ENCODE assay signal across 7 mouse cellular contexts in the genomic region with DNA sequence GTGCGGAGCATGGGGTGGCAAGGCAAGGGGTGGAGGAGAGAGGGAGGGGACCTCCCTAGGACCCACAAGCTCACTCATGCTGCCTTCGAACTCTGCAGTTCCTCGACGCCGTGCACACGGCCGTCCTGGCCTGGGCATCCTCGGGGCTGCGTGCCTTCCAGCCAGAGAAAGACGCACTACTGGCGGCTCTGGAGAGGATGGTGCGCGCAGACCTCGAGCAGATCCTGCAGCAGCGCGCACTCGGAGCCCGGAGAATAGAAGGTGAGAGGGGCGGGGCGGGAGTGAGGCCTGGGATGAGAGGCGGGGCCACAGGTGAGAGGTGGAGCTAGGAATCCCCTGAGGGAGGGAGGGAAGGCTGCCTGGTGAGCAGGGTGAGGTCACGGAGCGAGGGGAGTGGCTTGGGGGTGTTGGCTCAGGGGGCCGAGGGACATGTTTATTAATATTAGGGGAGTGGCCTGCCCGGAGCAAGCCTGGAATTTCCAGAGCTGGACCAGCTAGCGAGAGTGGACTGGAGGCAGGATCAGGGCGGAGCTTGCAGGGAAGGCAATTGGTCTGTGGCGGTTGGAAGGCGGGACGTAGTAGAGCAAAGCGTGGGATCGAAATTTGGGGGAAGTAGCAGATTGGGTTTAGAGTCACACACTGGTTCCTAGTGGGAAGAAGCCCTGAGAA. TPM values are rescaled to one million over a fixed set of nuclear protein-coding genes. Genes with fewer than 3 reads are reported as not detected.
DNase-seq lines count a peak whose midpoint lies in the region; ATAC-seq and TF ChIP-seq lines count a peak whose summit lies in the region.

No protein-coding gene starts in this region.

- no peak for TF ChIP-seq CTCF in heart, adult 2 months (IDR thresholded peaks at IDR 0.05)
- no peak for TF ChIP-seq CTCF in lung, embryonic 14.5 days (IDR thresholded peaks at IDR 0.05; ENCODE audit: low read depth)

- H3K79me2 ChIP-seq in heart, adult 2 months (replicated peaks; ENCODE audit: control insufficient read depth, insufficient read depth, low read length) = no peaks in the 10 kb centered on the region

- peaks cover 3% of the 10 kb centered on the region for H3K4me1 ChIP-seq in heart, adult 2 months (ENCODE audit: control insufficient read depth, insufficient read depth, low read length)
- 0 out of 2 replicates have a peak, but pooled peaks cover 5% of the 10 kb centered on the region for H3K4me1 ChIP-seq in lung, embryonic 14.5 days (ENCODE audit: insufficient read depth)

- H3K27me3 ChIP-seq in heart, adult 2 months (ENCODE audit: control insufficient read depth, insufficient read depth, low read length) = no peaks in the 10 kb centered on the region
- H3K27me3 ChIP-seq in lung, embryonic 14.5 days (ENCODE audit: insufficient read depth, low read length) = peaks cover 22% of the 10 kb centered on the region

- ATAC-seq in lung, embryonic 14.5 days (ENCODE audit: insufficient read depth) = peak; percentile 89

- no peak overlapping the region for H3K27ac ChIP-seq in heart, adult 2 months
- no peak overlapping the region for H3K27ac ChIP-seq in lung, embryonic 14.5 days (ENCODE audit: low read depth)

- no peak for TF ChIP-seq EP300 in heart, adult 2 months (IDR thresholded peaks at IDR 0.05; ENCODE audit: insufficient read depth, low read depth, low read length)

- WGBS in heart, adult 2 months = 8% methylated on average over 32 of the region's 32 CpGs
- WGBS in lung, embryonic 14.5 days = under 1% methylated on average over 32 of the region's 32 CpGs

- H3K9me3 ChIP-seq in lung, embryonic 14.5 days (ENCODE audit: low read depth, low read length) = no peaks in the 10 kb centered on the region

- peak; percentile 89 for DNase-seq in adrenal gland, adult 2 months
- peak; percentile 78 for DNase-seq in embryo, embryonic 10.5 days (ENCODE audit: low spot score)
- DNase-seq in heart, adult 2 months = peak; percentile 76
- DNase-seq in kidney, adult 18-20 months = peak; percentile 90
- DNase-seq in lung, embryonic 14.5 days = peak; percentile 90
- peak; percentile 29 for DNase-seq in ovary, postnatal 10 days (ENCODE audit: low spot score)
- no peak for DNase-seq in frontal cortex, postnatal 10 days (ENCODE audit: low spot score in 2 of 2)

- TF ChIP-seq POLR2A in heart, adult 2 months (IDR thresholded peaks at IDR 0.05; ENCODE audit: insufficient read depth, low read depth, low read length) = no peak

- H3K4me3 ChIP-seq in heart, adult 2 months = peak overlapping the region; percentile 36
- H3K4me3 ChIP-seq in lung, embryonic 14.5 days (ENCODE audit: low read depth, low read length) = peak overlapping the region; percentile 35

- H3K9ac ChIP-seq in heart, adult 2 months (ENCODE audit: low read depth, low read length) = peak overlapping the region; percentile 40
- peak overlapping the region; percentile 16; the same call in 1 of the 2 replicates for H3K9ac ChIP-seq in lung, embryonic 14.5 days

- H3K36me3 ChIP-seq in heart, adult 2 months (ENCODE audit: control insufficient read depth, insufficient read depth, low read length) = no peaks in the 10 kb centered on the region
- peaks cover 3% of the 10 kb centered on the region; the same call in 1 of the 2 replicates for H3K36me3 ChIP-seq in lung, embryonic 14.5 days (ENCODE audit: insufficient read depth)

- peak overlapping the region; percentile 74 for H3K4me2 ChIP-seq in lung, embryonic 14.5 days

- intact Hi-C loops in heart, adult 2 months (cut with DNase I) = no loop called here

RNA-seq across cellular contexts. Expression of gene Fam129c, which starts 5.4 kb away (rescaled TPM):
- total RNA-seq in adrenal gland, adult 2 months (2021) = 1 to 10 TPM; 2.1 to 2.5 TPM
- polyA plus RNA-seq in adrenal gland, adult 2 months (2012; rRNA removed) = 2.0 and 2.5 TPM in 2 replicates
- total RNA-seq in heart, adult 2 months (2021) = under 1 TPM; 0.78 to 0.82 TPM
- 1.7 and 2.4 TPM in 2 replicates for polyA plus RNA-seq in heart, adult 2 months (2012; rRNA removed)
- 2.4 and 4.6 TPM in 2 replicates for polyA plus RNA-seq in lung, embryonic 14.5 days (2014; fragmentation: Nextera tagmentation; extraction: Ambion mirVana)

RNA-seq across cellular contexts. Expression of gene Colgalt1, which starts 8.0 kb away (rescaled TPM):
- 10 to 100 TPM; 53.3 to 60.8 TPM for total RNA-seq in adrenal gland, adult 2 months (2021)
- polyA plus RNA-seq in adrenal gland, adult 2 months (2012; rRNA removed) = 201 and 217 TPM in 2 replicates
- total RNA-seq in heart, adult 2 months (2021) = 10 to 100 TPM; 39.3 to 39.6 TPM
- polyA plus RNA-seq in heart, adult 2 months (2012; rRNA removed) = 55.8 and 76.6 TPM in 2 replicates
- 87.5 and 90.5 TPM in 2 replicates for polyA plus RNA-seq in lung, embryonic 14.5 days (2014; fragmentation: Nextera tagmentation; extraction: Ambion mirVana)

RNA-seq across cellular contexts. Expression of gene Pgls, which starts 10.8 kb away (rescaled TPM):
- 100 to 1,000 TPM; 125 to 142 TPM for total RNA-seq in adrenal gland, adult 2 months (2021)
- polyA plus RNA-seq in adrenal gland, adult 2 months (2012; rRNA removed) = 675 and 694 TPM in 2 replicates
- 10 to 100 TPM; 58.6 to 66.3 TPM for total RNA-seq in heart, adult 2 months (2021)
- polyA plus RNA-seq in heart, adult 2 months (2012; rRNA removed) = 53.2 and 80.4 TPM in 2 replicates
- polyA plus RNA-seq in lung, embryonic 14.5 days (2014; fragmentation: Nextera tagmentation; extraction: Ambion mirVana) = 251 and 253 TPM in 2 replicates

RNA-seq across cellular contexts. Expression of gene Slc27a1, which starts 34.1 kb away (rescaled TPM):
- total RNA-seq in adrenal gland, adult 2 months (2021) = 100 to 1,000 TPM; 195 to 212 TPM
- polyA plus RNA-seq in adrenal gland, adult 2 months (2012; rRNA removed) = 479 and 725 TPM in 2 replicates
- total RNA-seq in heart, adult 2 months (2021) = 100 to 1,000 TPM; 159 to 191 TPM
- polyA plus RNA-seq in heart, adult 2 months (2012; rRNA removed) = 227 and 281 TPM in 2 replicates
- 18.5 and 19.9 TPM in 2 replicates for polyA plus RNA-seq in lung, embryonic 14.5 days (2014; fragmentation: Nextera tagmentation; extraction: Ambion mirVana)

RNA-seq across cellular contexts. Expression of gene Nxnl1, which starts 36.4 kb away (rescaled TPM):
- 1 to 10 TPM; 1.2 to 1.6 TPM for total RNA-seq in adrenal gland, adult 2 months (2021)
- 0.26 and 0.54 TPM in 2 replicates for polyA plus RNA-seq in adrenal gland, adult 2 months (2012; rRNA removed)
- under 1 TPM; 0.14 to 0.18 TPM for total RNA-seq in heart, adult 2 months (2021)
- polyA plus RNA-seq in heart, adult 2 months (2012; rRNA removed) = 0.12 TPM in 1 of 2 replicates, not detected in the other
- polyA plus RNA-seq in lung, embryonic 14.5 days (2014; fragmentation: Nextera tagmentation; extraction: Ambion mirVana) = 0.07 TPM in 1 of 2 replicates, not detected in the other

Comparison
In these comparisons a context has a peak if more than half of its experiments do, and no peak if none do; other contexts are left out.
1. DNase-seq: peak in adrenal gland, adult 2 months (single experiment), embryo, embryonic 10.5 days (single experiment), heart, adult 2 months (2 of 2), kidney, adult 18-20 months (single experiment), lung, embryonic 14.5 days (single experiment) and ovary, postnatal 10 days (single experiment); none in frontal cortex, postnatal 10 days (0 of 2).